Mouse (Mus musculus) heart, adult 2 months (tissue): Measurements from ENCODE around the gene Itgad. TPM values are rescaled to one million over a fixed set of nuclear protein-coding genes. Genes with fewer than 3 reads are reported as not detected.

Experiments
- DNase-seq, 2 experiments: peaks; one replicate each; pipeline ENCODE4 v3.0.0; 2021
- H3K27ac ChIP-seq: fragments of 200-600 bp; 2 replicates; pipeline ENCODE4 v1.8.1; 2022
- H3K27me3 ChIP-seq: fragments of 200-500 bp; 2 replicates; pipeline ENCODE4 v1.6.1; 2012; ENCODE audit warnings: mild to moderate bottlenecking, low read length, inconsistent platforms, mixed read lengths; ENCODE audit not compliant: control insufficient read depth, insufficient read depth
- H3K36me3 ChIP-seq: fragments of 200-500 bp; 2 replicates; pipeline ENCODE4 v1.6.1; 2012; ENCODE audit warnings: low read length, inconsistent platforms; ENCODE audit not compliant: control insufficient read depth, insufficient read depth
- H3K4me1 ChIP-seq: fragments of 200-500 bp; 2 replicates; pipeline ENCODE4 v1.6.1; 2011; ENCODE audit warnings: low read length; ENCODE audit not compliant: control insufficient read depth, insufficient read depth
- H3K4me3 ChIP-seq: fragments of 200-600 bp; 2 replicates; pipeline ENCODE4 v1.8.1; 2022
- H3K79me2 ChIP-seq: fragments of 200-500 bp; replicated peaks from 2 replicates; pipeline ENCODE4 v1.6.1; 2012; ENCODE audit warnings: mild to moderate bottlenecking, inconsistent platforms, low read length, moderate library complexity, mixed read lengths; ENCODE audit not compliant: control insufficient read depth, insufficient read depth
- H3K9ac ChIP-seq: fragments of 200-500 bp; 2 replicates; pipeline ENCODE4 v1.6.1; 2012; ENCODE audit warnings: low read depth, mild to moderate bottlenecking, control low read depth, inconsistent platforms, low read length, mixed read lengths
- CTCF ChIP-seq: fragments of 200-600 bp; IDR thresholded peaks from 2 replicates; pipeline ENCODE4 v1.8.1; 2022; ENCODE audit warnings: antibody characterized with exemption, mild to moderate bottlenecking, moderate library complexity
- EP300 ChIP-seq: fragments of 200-500 bp; IDR thresholded peaks from 2 replicates; pipeline ENCODE4 v1.6.1; 2011; ENCODE audit warnings: low read depth, low read length, control low read depth; ENCODE audit not compliant: insufficient read depth
- POLR2A ChIP-seq: fragments of 200-500 bp; IDR thresholded peaks from 2 replicates; pipeline ENCODE4 v1.6.1; 2011; ENCODE audit warnings: mild to moderate bottlenecking, low read depth, low read length, control low read depth; ENCODE audit not compliant: insufficient read depth
- WGBS: fragments of 180-500 bp; shearing (Covaris S2); methylation state at CpG from one replicate; pipeline ENCODE4 v1.1.7; 2018; 5-methylcytosine and 5-hydroxymethylcytosine counted together
- intact Hi-C: fragments of 180-260 bp; cut with DNase I; formaldehyde crosslinking; loops from one replicate; pipeline ENCODE4 v1.15.1; 2025
- polyA plus RNA-seq: library from polyadenylated mRNA; depleted of rRNA; stranded (reverse); fragments of >200 nt; gene quantifications from 2 replicates; pipeline ENCODE4 v1.2.3, GENCODE M21; 2012
- total RNA-seq, 2 experiments: library from RNA; stranded (reverse); gene quantifications; 2 replicates each; pipeline ENCODE4 v1.2.3; 2021

Gene Itgad
- total and polyA plus RNA-seq, 3 experiments: 0.21 to 0.39 TPM; not detected in 1

- Histone ChIP-seq H3K27me3 (no peaks in the 10 kb centered on the region), H3K79me2 (no peaks in the 10 kb centered on the region), H3K9ac (peak within 1 kb of the TSS; percentile 75), H3K27ac (peak within 1 kb of the TSS; percentile 95), H3K36me3 (no peaks in the 10 kb centered on the region; the same call in none of the 2 replicates), H3K4me3 (peak within 1 kb of the TSS; percentile 85), H3K4me1 (peaks cover 2% of the 10 kb centered on the region; the same call in 1 of the 2 replicates)
- intact Hi-C loops: loop anchor here (1.0 to 10.0 kb wide), 3 partner anchors 99 to 461 kb away; partner anchors contain the start of gene Inpp5f
- peak; percentile 78 to 79 for DNase-seq
- TF ChIP-seq EP300 (no peak), POLR2A (peak; percentile 88), CTCF (no peak)
- WGBS: 4% methylated on average over 26 of the region's 30 CpGs
Observed at GRCm38 (mm10) chr7:128246496-128247391, 92.6 kb downstream of the Itgad start, which contains the start of gene Tgfb1i1. Gene Tgfb1i1, plus strand, starts transcription at chr7:128246812.

GRCm38 (mm10) chr7:128247443-128247842, 93.3 kb downstream of the Itgad start:
- Histone ChIP-seq H3K79me2 (no peaks in the 10 kb centered on the region), H3K27me3 (no peaks in the 10 kb centered on the region), H3K4me1 (peaks cover 2% of the 10 kb centered on the region; the same call in 1 of the 2 replicates), H3K27ac (peak overlapping the region; percentile 95), H3K9ac (peak overlapping the region; percentile 75), H3K4me3 (peak overlapping the region; percentile 85), H3K36me3 (no peaks in the 10 kb centered on the region; the same call in none of the 2 replicates)
- DNase-seq: peak; percentile 87
- 0% methylated on average over 13 of the region's 13 CpGs for WGBS
- intact Hi-C loops: loop anchor here (1.0 to 10.0 kb wide), 3 partner anchors 98 to 460 kb away; partner anchors contain the start of gene Inpp5f
- TF ChIP-seq EP300 (0 out of 2 replicates have a peak, but pooled peaks have one; percentile 57), POLR2A (no peak), CTCF (peak; percentile 90)

GRCm38 (mm10) chr7:128248081-128249042, 94.2 kb downstream of the Itgad start:
- no peak for TF ChIP-seq CTCF
- TF ChIP-seq POLR2A: no peak
- no peak for TF ChIP-seq EP300
- no peak for DNase-seq
- intact Hi-C loops: loop anchor here (5.0 to 10.0 kb wide), 2 partner anchors 366 to 459 kb away; partner anchors contain the start of gene Inpp5f
- peak overlapping the region; percentile 85 for H3K4me3 ChIP-seq
- H3K4me1 ChIP-seq: peaks cover 2% of the 10 kb centered on the region; the same call in 1 of the 2 replicates
- WGBS: 61% methylated on average over 10 of the region's 10 CpGs
- H3K9ac ChIP-seq: peak overlapping the region; percentile 8; the same call in 1 of the 2 replicates
- H3K36me3 ChIP-seq: no peaks in the 10 kb centered on the region; the same call in none of the 2 replicates
- no peaks in the 10 kb centered on the region for H3K27me3 ChIP-seq
- H3K79me2 ChIP-seq: no peaks in the 10 kb centered on the region
- H3K27ac ChIP-seq: no peak overlapping the region

DNA sequence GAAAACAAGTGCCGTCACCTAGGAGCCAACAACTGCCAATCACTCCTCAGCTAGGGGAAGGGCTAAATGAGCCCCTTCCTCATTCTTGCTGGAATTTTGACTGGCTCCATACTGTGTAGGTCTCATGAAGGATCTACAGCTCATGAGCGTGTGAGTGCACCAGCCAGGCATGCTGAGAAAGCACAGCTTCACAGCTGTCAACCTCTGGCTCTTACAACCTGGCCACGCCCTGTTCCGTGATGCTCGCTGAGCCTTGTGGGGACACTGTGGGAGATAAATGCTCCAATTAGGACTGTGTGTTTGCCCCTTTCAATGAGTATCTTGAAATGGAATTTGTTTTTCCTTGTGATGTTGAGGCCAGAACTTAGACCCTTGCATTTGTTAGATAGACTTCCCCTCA, 95.8 kb downstream of the Itgad start:
- H3K4me1 ChIP-seq: peaks cover 2% of the 10 kb centered on the region; the same call in 1 of the 2 replicates
- no peaks in the 10 kb centered on the region for H3K79me2 ChIP-seq
- no peaks in the 10 kb centered on the region for H3K27me3 ChIP-seq
- H3K36me3 ChIP-seq: no peaks in the 10 kb centered on the region; the same call in none of the 2 replicates
- no peak overlapping the region for H3K27ac ChIP-seq
- DNase-seq: no peak
- TF ChIP-seq CTCF (no peak), EP300 (no peak), POLR2A (no peak)
- no peak overlapping the region for H3K9ac ChIP-seq
- WGBS: 81% methylated on average over 5 of the region's 5 CpGs
- no peak overlapping the region for H3K4me3 ChIP-seq
- intact Hi-C loops: loop anchor here (5.0 to 10.0 kb wide), 2 partner anchors 365 to 457 kb away; partner anchors contain the start of gene Inpp5f

DNA sequence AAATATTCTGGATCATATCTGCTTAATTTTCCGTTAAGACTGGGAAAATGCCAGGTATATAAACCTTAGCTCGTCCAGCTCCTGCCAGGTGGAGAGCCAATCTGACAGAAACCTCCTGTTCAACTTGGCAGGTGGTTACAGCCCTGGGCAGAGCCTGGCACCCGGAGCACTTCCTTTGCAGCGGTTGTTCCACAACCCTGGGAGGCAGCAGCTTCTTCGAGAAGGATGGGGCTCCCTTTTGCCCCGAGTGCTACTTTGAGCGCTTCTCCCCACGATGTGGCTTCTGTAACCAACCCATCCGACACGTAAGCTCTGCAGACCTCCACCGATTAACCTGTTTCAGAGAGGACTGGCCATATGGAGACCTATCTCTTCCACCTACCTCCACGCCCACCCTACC, 97.8 kb downstream of the Itgad start:
- H3K9ac ChIP-seq: no peak overlapping the region
- H3K27me3 ChIP-seq: no peaks in the 10 kb centered on the region
- H3K79me2 ChIP-seq: no peaks in the 10 kb centered on the region
- no peak overlapping the region for H3K27ac ChIP-seq
- H3K4me3 ChIP-seq: no peak overlapping the region
- peaks cover 5% of the 10 kb centered on the region for H3K4me1 ChIP-seq
- TF ChIP-seq POLR2A: no peak
- TF ChIP-seq EP300: no peak
- no peak for TF ChIP-seq CTCF
- no peak for DNase-seq
- no peaks in the 10 kb centered on the region; the same call in 1 of the 2 replicates for H3K36me3 ChIP-seq
- 66% methylated on average over 12 of the region's 12 CpGs for WGBS
- intact Hi-C loops: no loop called here
